In the genomic region with DNA sequence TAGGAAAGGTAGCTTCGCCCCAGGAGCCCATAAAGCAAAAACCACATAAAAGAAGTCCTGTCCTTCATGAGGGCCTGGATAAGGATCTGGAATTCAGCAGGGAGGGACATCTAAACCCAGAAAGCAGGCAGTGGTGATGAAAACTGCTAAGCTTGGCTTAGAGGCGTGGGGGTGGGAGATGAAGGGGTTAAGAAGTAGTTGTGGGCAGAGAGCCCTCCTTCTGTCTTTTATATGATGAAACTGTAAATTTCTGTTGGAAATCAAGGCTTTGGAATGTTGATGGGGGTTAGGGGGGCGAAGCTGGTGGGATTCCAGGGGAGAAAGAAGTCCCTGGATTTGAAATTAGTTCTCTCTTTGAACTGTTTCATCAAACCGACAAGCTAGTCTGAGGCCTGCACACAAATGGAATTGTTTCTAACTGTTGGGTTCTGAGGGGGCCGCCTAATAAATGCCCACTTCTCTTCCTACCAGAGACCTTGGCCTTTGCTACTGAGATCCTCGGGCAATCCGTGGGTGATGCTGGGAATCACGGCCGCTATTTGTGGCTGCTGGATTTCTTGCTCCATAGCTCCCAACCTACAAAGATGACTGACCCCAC, we compare ENCODE assay signal across 14 mouse cellular contexts.
DNase-seq lines count a peak whose midpoint lies in the region; ATAC-seq lines count a peak whose summit lies in the region.
"Had no signal": no experiment of that assay in that cellular context is flagged by ENCODE, and none has a peak within 500 bp of the region (broad histone marks: within the 10 kb centered on the region; RNA-seq: fewer than 3 reads in every experiment).

No protein-coding gene starts in this region.

- no peaks in the 10 kb centered on the region for H3K36me3 ChIP-seq in kidney, embryonic 14.5 days (ENCODE audit: control insufficient read depth, insufficient read depth, low read length)
- H3K36me3 ChIP-seq in embryonic facial prominence, embryonic 12.5 days: no peaks in the 10 kb centered on the region
- H3K36me3 ChIP-seq in forebrain, embryonic 16.5 days (ENCODE audit: control insufficient read depth, insufficient read depth): no peaks in the 10 kb centered on the region
- H3K36me3 ChIP-seq in limb, embryonic 15.5 days: no peaks in the 10 kb centered on the region
- H3K36me3 ChIP-seq: embryonic facial prominence, embryonic 15.5 days had no signal

- peaks cover 20% of the 10 kb centered on the region for H3K4me1 ChIP-seq in kidney, embryonic 14.5 days (ENCODE audit: control insufficient read depth, insufficient read depth, low read length)
- H3K4me1 ChIP-seq in embryonic facial prominence, embryonic 12.5 days: peaks cover 16% of the 10 kb centered on the region
- H3K4me1 ChIP-seq in forebrain, embryonic 16.5 days (replicated peaks; ENCODE audit: control insufficient read depth, insufficient read depth, low read length): peaks cover 9% of the 10 kb centered on the region
- H3K4me1 ChIP-seq in limb, embryonic 15.5 days: peaks cover 14% of the 10 kb centered on the region

- H3K9me3 ChIP-seq in kidney, embryonic 14.5 days (ENCODE audit: control insufficient read depth, low read length): no peaks in the 10 kb centered on the region
- no peaks in the 10 kb centered on the region for H3K9me3 ChIP-seq in embryonic facial prominence, embryonic 12.5 days
- H3K9me3 ChIP-seq in forebrain, embryonic 16.5 days (ENCODE audit: control insufficient read depth, low read length): no peaks in the 10 kb centered on the region
- no peaks in the 10 kb centered on the region for H3K9me3 ChIP-seq in limb, embryonic 15.5 days
- H3K9me3 ChIP-seq: embryonic facial prominence, embryonic 15.5 days had no signal

- peak; percentile 53; the same call in 1 of the 2 replicates for ATAC-seq in kidney, embryonic 14.5 days (ENCODE audit: low FRiP score, low TSS enrichment)
- ATAC-seq in embryonic facial prominence, embryonic 12.5 days (ENCODE audit: insufficient number of reproducible peaks, insufficient read depth, low FRiP score, low TSS enrichment): peak; percentile 41; the same call in 1 of the 2 replicates
- no peak for ATAC-seq in forebrain, embryonic 16.5 days
- no peak for ATAC-seq in limb, embryonic 15.5 days (ENCODE audit: insufficient number of reproducible peaks, low FRiP score, low TSS enrichment, low read depth)

- no peak overlapping the region for H3K4me2 ChIP-seq in kidney, embryonic 14.5 days (replicated peaks; ENCODE audit: low read depth, low read length)
- no peak overlapping the region for H3K4me2 ChIP-seq in embryonic facial prominence, embryonic 12.5 days (replicated peaks)
- H3K4me2 ChIP-seq in forebrain, embryonic 16.5 days (ENCODE audit: low read length): no peak overlapping the region
- no peak overlapping the region for H3K4me2 ChIP-seq in limb, embryonic 15.5 days
- H3K4me2 ChIP-seq: embryonic facial prominence, embryonic 15.5 days; heart, embryonic 11.5 days had no signal

- DNase-seq in kidney, adult 18-20 months: no peak
- DNase-seq in adrenal gland, postnatal 25 days: no peak
- no peak for DNase-seq in cerebellum, adult 11-12 months
- DNase-seq in heart, adult 18-20 months: no peak
- DNase-seq: cerebellum, postnatal 14 days; left cerebral cortex, postnatal 4 days; lung, adult 2 months; right cerebral cortex, adult 18-20 months had no signal

- H3K27me3 ChIP-seq in kidney, embryonic 14.5 days (ENCODE audit: control insufficient read depth, insufficient read depth, low read length): no peaks in the 10 kb centered on the region
- H3K27me3 ChIP-seq in embryonic facial prominence, embryonic 12.5 days: no peaks in the 10 kb centered on the region
- no peaks in the 10 kb centered on the region for H3K27me3 ChIP-seq in forebrain, embryonic 16.5 days (replicated peaks; ENCODE audit: control insufficient read depth, insufficient read depth, low read length)
- H3K27me3 ChIP-seq in limb, embryonic 15.5 days: no peaks in the 10 kb centered on the region
- H3K27me3 ChIP-seq: embryonic facial prominence, embryonic 15.5 days had no signal

- WGBS in kidney, embryonic 14.5 days: 13% methylated on average over 9 of the region's 9 CpGs
- 48% methylated on average over 9 of the region's 9 CpGs for WGBS in embryonic facial prominence, embryonic 12.5 days
- 21% methylated on average over 9 of the region's 9 CpGs for WGBS in forebrain, embryonic 16.5 days
- WGBS in limb, embryonic 15.5 days: 18% methylated on average over 9 of the region's 9 CpGs

- peak overlapping the region; percentile 31 for H3K27ac ChIP-seq in kidney, embryonic 14.5 days (ENCODE audit: low read depth, low read length)
- peak overlapping the region; percentile 65 for H3K27ac ChIP-seq in embryonic facial prominence, embryonic 12.5 days
- no peak overlapping the region for H3K27ac ChIP-seq in forebrain, embryonic 16.5 days (ENCODE audit: low read length)
- peak overlapping the region; percentile 51 for H3K27ac ChIP-seq in limb, embryonic 15.5 days
- H3K27ac ChIP-seq: embryonic facial prominence, embryonic 15.5 days had no signal

- no peak overlapping the region for H3K9ac ChIP-seq in kidney, embryonic 14.5 days (ENCODE audit: low read depth, low read length)
- no peak overlapping the region for H3K9ac ChIP-seq in embryonic facial prominence, embryonic 12.5 days
- H3K9ac ChIP-seq in forebrain, embryonic 16.5 days (replicated peaks; ENCODE audit: low read depth, low read length): peak overlapping the region; percentile 22; the same call in 1 of the 2 replicates
- H3K9ac ChIP-seq in limb, embryonic 15.5 days: no peak overlapping the region
- H3K9ac ChIP-seq: embryonic facial prominence, embryonic 15.5 days had no signal

- no peak overlapping the region for H3K4me3 ChIP-seq in kidney, embryonic 14.5 days (ENCODE audit: low read length)
- H3K4me3 ChIP-seq in embryonic facial prominence, embryonic 12.5 days: no peak overlapping the region
- no peak overlapping the region for H3K4me3 ChIP-seq in forebrain, embryonic 16.5 days (replicated peaks; ENCODE audit: low read length)
- H3K4me3 ChIP-seq in limb, embryonic 15.5 days: no peak overlapping the region
- H3K4me3 ChIP-seq: embryonic facial prominence, embryonic 15.5 days had no signal

Comparison
In these comparisons a context has a peak if more than half of its experiments do, and no peak if none do; other contexts are left out.
1. ATAC-seq: peak in kidney, embryonic 14.5 days (single experiment) and embryonic facial prominence, embryonic 12.5 days (single experiment); none in forebrain, embryonic 16.5 days (single experiment) and limb, embryonic 15.5 days (single experiment).